Mouse (Mus musculus) intestine, postnatal 0 days (tissue): ENCODE measurements at regions not wholly inside any gene's neighbourhood (a gene's known extent, or its start where the extent isn't known, plus 50 kb on each side); places are given as distances from the start of the nearest gene placed in this dataset.

Source experiments
- ATAC-seq: fragments of 200-750 bp; cut with Nextera tagmentation; 2 replicates; pipeline ENCODE4 v1.8.0; 2017; ENCODE audit warnings: mild to moderate bottlenecking, moderate TSS enrichment, moderate library complexity
- H3K27ac ChIP-seq: fragments of 300-500 bp; sonication (generic); 2 replicates; pipeline ENCODE4 v1.5.1; 2014; ENCODE audit warnings: mild to moderate bottlenecking, low read depth, low read length, moderate library complexity
- H3K27me3 ChIP-seq: fragments of 300-500 bp; sonication (generic); replicated peaks from 2 replicates; pipeline ENCODE4 v1.6.1; 2014; ENCODE audit warnings: low read length, mixed read lengths; ENCODE audit not compliant: control insufficient read depth, insufficient read depth
- H3K36me3 ChIP-seq: fragments of 300-500 bp; sonication (generic); 2 replicates; pipeline ENCODE4 v1.6.1; 2014; ENCODE audit warnings: mild to moderate bottlenecking, moderate library complexity; ENCODE audit not compliant: control insufficient read depth, insufficient read depth
- H3K4me1 ChIP-seq: fragments of 300-500 bp; sonication (generic); replicated peaks from 2 replicates; pipeline ENCODE4 v1.6.1; 2014; ENCODE audit warnings: antibody characterized with exemption, low read length, mixed read lengths; ENCODE audit not compliant: control insufficient read depth, insufficient read depth
- H3K4me2 ChIP-seq: fragments of 300-500 bp; sonication (generic); replicated peaks from 2 replicates; pipeline ENCODE4 v1.6.1; 2014; ENCODE audit warnings: low read depth, mild to moderate bottlenecking, moderate library complexity
- H3K4me3 ChIP-seq: fragments of 300-500 bp; sonication (generic); 2 replicates; pipeline ENCODE4 v1.5.1; 2014; ENCODE audit warnings: low read depth, low read length
- H3K9ac ChIP-seq: fragments of 300-500 bp; sonication (generic); 2 replicates; pipeline ENCODE4 v1.6.1; 2014; ENCODE audit warnings: mild to moderate bottlenecking, low read depth, low read length
- H3K9me3 ChIP-seq: fragments of 300-500 bp; sonication (generic); 2 replicates; pipeline ENCODE4 v1.6.1; 2016; ENCODE audit warnings: mixed run types; ENCODE audit not compliant: control insufficient read depth
- CTCF ChIP-seq: sonication (generic); IDR thresholded peaks from 2 replicates; pipeline ENCODE4 v1.5.1; 2016; ENCODE audit warnings: low read depth, mild to moderate bottlenecking, control low read depth, antibody characterized with exemption, moderate library complexity
- WGBS: fragments of 180-500 bp; shearing (Covaris S2); extraction: QIAGEN DNeasy Blood & Tissue Kit; methylation state at CpG from one replicate; pipeline ENCODE4 v1.1.7; 2014; 5-methylcytosine and 5-hydroxymethylcytosine counted together

- ATAC-seq: no peak
- Histone ChIP-seq H3K9me3 (no peaks in the 10 kb centered on the region), H3K4me2 (no peak overlapping the region), H3K4me1 (0 out of 2 replicates have a peak, but pooled peaks cover 5% of the 10 kb centered on the region), H3K4me3 (no peak overlapping the region), H3K9ac (no peak overlapping the region), H3K27ac (no peak overlapping the region), H3K27me3 (no peaks in the 10 kb centered on the region), H3K36me3 (no peaks in the 10 kb centered on the region)
- no peak for TF ChIP-seq CTCF
- WGBS: 79% methylated on average over 13 of the region's 13 CpGs
These were observed 51.9 kb upstream of the Slc38a2 start for GRCm38 (mm10) chr15:96751243-96752061.

DNA sequence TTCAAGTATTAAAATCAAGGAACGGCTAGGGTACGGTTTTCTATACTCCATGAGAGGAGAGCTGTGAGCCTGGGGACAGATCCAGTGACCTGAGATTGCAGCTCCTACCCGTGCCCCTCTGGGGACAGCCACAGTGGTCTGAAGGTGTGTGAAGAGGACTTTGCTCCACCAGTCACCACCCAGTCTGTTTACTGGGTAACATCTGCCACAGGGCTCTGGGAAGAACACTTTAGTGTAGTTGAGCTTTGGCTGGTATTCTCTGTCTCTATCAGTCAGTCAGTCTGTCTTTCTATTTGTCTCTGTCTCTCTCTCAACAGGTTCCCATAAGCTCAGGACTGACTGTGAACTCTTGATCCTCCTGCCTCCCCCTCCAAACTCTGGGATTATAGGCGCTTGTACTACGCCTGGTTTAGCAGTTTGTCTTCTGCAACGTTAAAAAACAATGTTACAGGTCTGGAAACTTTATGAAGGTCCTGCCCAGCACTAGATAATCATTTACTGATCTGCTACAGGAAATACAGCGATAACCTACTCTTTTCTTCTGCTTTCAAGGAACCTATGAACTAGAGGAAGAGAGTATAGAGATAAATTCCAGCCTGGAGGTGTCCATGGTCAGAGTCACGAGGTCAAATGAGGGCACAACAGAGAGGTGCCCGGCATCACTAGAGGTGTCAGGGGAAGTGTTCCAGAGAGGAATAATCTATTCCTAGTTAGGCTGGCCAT lies 50.2 kb upstream of the Slc38a2 start:
- H3K27ac ChIP-seq: peak overlapping the region; percentile 70
- WGBS: 39% methylated on average over 9 of the region's 9 CpGs
- no peaks in the 10 kb centered on the region for H3K9me3 ChIP-seq
- H3K36me3 ChIP-seq: no peaks in the 10 kb centered on the region
- peak; percentile 89 for ATAC-seq
- TF ChIP-seq CTCF: no peak
- no peak overlapping the region for H3K9ac ChIP-seq
- peak overlapping the region; percentile 1; the same call in 1 of the 2 replicates for H3K4me3 ChIP-seq
- H3K27me3 ChIP-seq: no peaks in the 10 kb centered on the region
- H3K4me2 ChIP-seq: peak overlapping the region; percentile 55
- 0 out of 2 replicates have a peak, but pooled peaks cover 5% of the 10 kb centered on the region for H3K4me1 ChIP-seq
